Mouse (Mus musculus): ENCODE data around the gene Clec4n.

- no peak for TF ChIP-seq POLR2A (IDR thresholded peaks at IDR 0.05; ENCODE audit: insufficient read depth, low read length)
- no peak for TF ChIP-seq CTCF (IDR thresholded peaks at IDR 0.05; ENCODE audit: low read depth, low read length)
- TF ChIP-seq EP300 (IDR thresholded peaks at IDR 0.05; ENCODE audit: insufficient read depth, low read depth, low read length) = no peak
Measured at GRCm38 (mm10) chr6:123258946-123259345, 29.3 kb downstream of the Clec4n start.

Measured in ES-Bruce4 (cell line).